Mouse (Mus musculus) myocyte (in vitro differentiated cells): ENCODE measurements around the gene Gucd1.

ENCODE experiments used
- E2F4 ChIP-seq: IDR thresholded peaks from one replicate; pipeline ENCODE4 v1.6.1; 2011; ENCODE audit warnings: mild to moderate bottlenecking, control low read depth, moderate library complexity; ENCODE audit not compliant: insufficient read depth
- MYOG ChIP-seq, 3 experiments: IDR thresholded peaks; one replicate each; pipeline ENCODE4 v1.6.1; 2011; ENCODE audit warnings: control low read depth in 2 of 3, low read depth in 2 of 3, mild to moderate bottlenecking in 2 of 3; ENCODE audit not compliant: insufficient read length in 2 of 3, control insufficient read depth in 1 of 3, insufficient read depth in 1 of 3
- POLR2A ChIP-seq: IDR thresholded peaks from one replicate; pipeline ENCODE4 v1.6.1; 2011; ENCODE audit warnings: low read depth, mild to moderate bottlenecking, control low read depth, moderate library complexity; ENCODE audit not compliant: insufficient read length
- POLR2AphosphoS2 ChIP-seq: IDR thresholded peaks from one replicate; pipeline ENCODE4 v1.6.1; 2011; ENCODE audit warnings: low read depth, control low read depth; ENCODE audit not compliant: insufficient read length
- REST ChIP-seq: IDR thresholded peaks from one replicate; pipeline ENCODE4 v1.6.1; 2011; ENCODE audit warnings: mild to moderate bottlenecking, control low read depth, moderate library complexity; ENCODE audit not compliant: insufficient read depth, insufficient read length
- SRF ChIP-seq: IDR thresholded peaks from one replicate; pipeline ENCODE4 v1.6.1; 2011; ENCODE audit warnings: low read depth; ENCODE audit not compliant: control insufficient read depth, insufficient read length
- TCF12 ChIP-seq: IDR thresholded peaks from one replicate; pipeline ENCODE4 v1.6.1; 2011; ENCODE audit warnings: mild to moderate bottlenecking, control low read depth; ENCODE audit not compliant: poor library complexity, insufficient read depth, severe bottlenecking
- USF1 ChIP-seq: IDR thresholded peaks from one replicate; pipeline ENCODE4 v1.6.1; 2011; ENCODE audit warnings: low read depth, mild to moderate bottlenecking, control low read depth, moderate library complexity

DNA sequence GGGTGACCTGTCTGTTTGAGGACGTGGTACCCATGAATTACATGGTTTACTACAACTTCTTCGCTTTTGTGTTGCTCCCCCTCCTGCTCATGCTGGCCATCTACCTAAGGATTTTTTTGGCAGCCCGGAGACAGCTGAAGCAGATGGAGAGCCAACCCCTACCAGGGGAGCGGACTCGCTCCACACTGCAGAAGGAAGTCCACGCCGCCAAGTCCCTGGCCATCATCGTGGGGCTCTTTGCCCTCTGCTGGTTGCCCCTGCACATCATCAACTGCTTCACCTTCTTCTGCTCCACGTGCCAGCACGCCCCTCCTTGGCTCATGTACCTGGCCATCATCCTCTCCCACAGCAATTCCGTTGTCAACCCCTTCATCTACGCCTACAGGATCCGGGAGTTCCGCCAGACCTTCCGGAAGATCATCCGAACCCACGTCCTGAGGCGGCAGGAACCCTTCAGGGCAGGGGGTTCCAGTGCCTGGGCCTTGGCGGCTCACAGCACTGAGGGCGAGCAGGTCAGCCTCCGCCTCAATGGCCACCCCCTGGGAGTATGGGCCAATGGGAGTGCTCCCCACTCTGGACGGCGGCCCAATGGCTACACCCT is 184.5 kb downstream of the Gucd1 start:
- TF ChIP-seq POLR2A (no peak), POLR2AphosphoS2 (no peak), E2F4 (no peak), TCF12 (no peak), SRF (no peak), REST (no peak), USF1 (no peak), MYOG (IDR thresholded peaks at IDR 0.05; ENCODE audit: control insufficient read depth in 1 of 3, insufficient read depth in 1 of 3, insufficient read length in 2 of 3, low read depth in 2 of 3) (no peak)
